Comparison of ENCODE assay signal across 16 mouse cellular contexts in genomic region chr1:184817768-184818167, GRCm38 (mm10). TPM values are rescaled to one million over a fixed set of nuclear protein-coding genes. Genes with fewer than 3 reads are reported as not detected.
A peak's percentile ranks its signal among the peaks of the same experiment; 100 is the strongest.
DNase-seq lines count a peak whose midpoint lies in the region; ATAC-seq and TF ChIP-seq lines count a peak whose summit lies in the region.
"Had no signal": no experiment of that assay in that cellular context is flagged by ENCODE, and none has a peak within 500 bp of the region (broad histone marks: within the 10 kb centered on the region; RNA-seq: fewer than 3 reads in every experiment).

No protein-coding gene starts in this region.

- no peaks in the 10 kb centered on the region for H3K4me1 ChIP-seq in heart, adult 2 months (ENCODE audit: control insufficient read depth, insufficient read depth, low read length)
- no peaks in the 10 kb centered on the region for H3K4me1 ChIP-seq in lung, postnatal 0 days (ENCODE audit: insufficient read depth, low read depth, low read length)
- H3K4me1 ChIP-seq: stomach, embryonic 15.5 days had no signal

- DNase-seq in heart, adult 2 months, result no peak
- no peak for DNase-seq in heart, postnatal 25 days (ENCODE audit: low spot score)
- DNase-seq in lung, postnatal 0 days (ENCODE audit: low spot score), result no peak
- DNase-seq in lung, postnatal 14 days, result no peak
- DNase-seq in urinary bladder, postnatal 4 days (ENCODE audit: low spot score in 2 of 2), result no peak
- DNase-seq in cerebellum, postnatal 25 days, result no peak
- DNase-seq in heart, postnatal 10 days, result no peak
- DNase-seq: cerebellum, adult 2 months; heart, postnatal 36 days; thymus, postnatal 4 days had no signal

- no peak overlapping the region for H3K9ac ChIP-seq in heart, adult 2 months (ENCODE audit: low read depth, low read length)
- no peak overlapping the region for H3K9ac ChIP-seq in lung, postnatal 0 days (replicated peaks; ENCODE audit: low read depth)
- H3K9ac ChIP-seq: intestine, embryonic 15.5 days; stomach, embryonic 15.5 days had no signal

- H3K36me3 ChIP-seq in heart, adult 2 months (ENCODE audit: control insufficient read depth, insufficient read depth, low read length), result no peaks in the 10 kb centered on the region
- H3K36me3 ChIP-seq in lung, postnatal 0 days (ENCODE audit: insufficient read depth, low read length), result peaks cover 25% of the 10 kb centered on the region; the same call in 1 of the 2 replicates

- no peak for TF ChIP-seq POLR2A in heart, adult 2 months (IDR thresholded peaks at IDR 0.05; ENCODE audit: insufficient read depth, low read depth, low read length)

- H3K9me3 ChIP-seq in lung, postnatal 0 days (ENCODE audit: low read length), result no peaks in the 10 kb centered on the region
- H3K9me3 ChIP-seq: intestine, embryonic 15.5 days; stomach, embryonic 15.5 days had no signal

- TF ChIP-seq CTCF in heart, adult 2 months (IDR thresholded peaks at IDR 0.05), result peak; percentile 50
- peak; percentile 40 for TF ChIP-seq CTCF in lung, postnatal 0 days (IDR thresholded peaks at IDR 0.05)

- no peak overlapping the region for H3K4me2 ChIP-seq in lung, postnatal 0 days (replicated peaks; ENCODE audit: low read depth, low read length)
- H3K4me2 ChIP-seq: intestine, embryonic 15.5 days; stomach, embryonic 15.5 days had no signal

- H3K4me3 ChIP-seq in heart, adult 2 months, result no peak overlapping the region
- no peak overlapping the region for H3K4me3 ChIP-seq in lung, postnatal 0 days (ENCODE audit: low read depth, low read length)
- H3K4me3 ChIP-seq: intestine, embryonic 15.5 days; myocyte; stomach, embryonic 15.5 days had no signal

- no peaks in the 10 kb centered on the region for H3K79me2 ChIP-seq in heart, adult 2 months (replicated peaks; ENCODE audit: control insufficient read depth, insufficient read depth, low read length)

- no peak for ATAC-seq in lung, postnatal 0 days
- ATAC-seq in common myeloid progenitor, adult 5-6 weeks (replicated peaks; ENCODE audit: low read depth, poor library complexity, severe bottlenecking), result 0 out of 2 replicates have a peak, but pooled peaks have one; percentile 32
- ATAC-seq: intestine, embryonic 15.5 days had no signal

- no peak overlapping the region for H3K27ac ChIP-seq in heart, adult 2 months
- H3K27ac ChIP-seq in lung, postnatal 0 days (ENCODE audit: low read length), result no peak overlapping the region
- H3K27ac ChIP-seq: intestine, embryonic 15.5 days; stomach, embryonic 15.5 days had no signal

- no peak for TF ChIP-seq EP300 in heart, adult 2 months (IDR thresholded peaks at IDR 0.05; ENCODE audit: insufficient read depth, low read depth, low read length)
- TF ChIP-seq EP300 in lung, postnatal 0 days (IDR thresholded peaks at IDR 0.05), result no peak

- no peaks in the 10 kb centered on the region for H3K27me3 ChIP-seq in heart, adult 2 months (ENCODE audit: control insufficient read depth, insufficient read depth, low read length)
- H3K27me3 ChIP-seq in lung, postnatal 0 days (replicated peaks; ENCODE audit: insufficient read depth, low read length), result no peaks in the 10 kb centered on the region
- H3K27me3 ChIP-seq: intestine, embryonic 15.5 days; stomach, embryonic 15.5 days had no signal

- intact Hi-C loops in heart, adult 2 months (cut with DNase I), result no loop called here
- intact Hi-C loops in heart, postnatal 25 days (cut with DNase I), result no loop called here
- intact Hi-C loops in heart, postnatal 10 days (cut with DNase I), result no loop called here

- 83% methylated on average over 6 of the region's 6 CpGs for WGBS in heart, adult 2 months
- WGBS in lung, postnatal 0 days, result 78% methylated on average over 6 of the region's 6 CpGs

RNA-seq across cellular contexts. Expression of gene Marc1, which starts 6.7 kb away (rescaled TPM):
- total RNA-seq in heart, adult 2 months (2021), result not detected
- polyA plus RNA-seq in heart, adult 2 months (2012; rRNA removed), result 0.20 and 0.41 TPM in 2 replicates
- total RNA-seq in heart, postnatal 25 days (2021), result not detected
- polyA plus RNA-seq in lung, postnatal 0 days (2015; fragmentation: Nextera tagmentation; extraction: Ambion mirVana), result 0.11 and 0.13 TPM in 2 replicates
- total RNA-seq in common myeloid progenitor, adult 5-6 weeks (2017), result not detected in 2 replicates
- total RNA-seq in heart, postnatal 10 days (2021), result not detected
- total RNA-seq: heart, adult 8-10 months; heart, postnatal 36 days; left cerebral cortex, postnatal 25 days had no signal
- polyA plus RNA-seq: cerebellum, adult 2 months; myocyte had no signal

RNA-seq across cellular contexts. Expression of gene Marc2, which starts 28.5 kb away (rescaled TPM):
- 100 to 1,000 TPM; 106 to 146 TPM for total RNA-seq in heart, adult 2 months (2021)
- polyA plus RNA-seq in heart, adult 2 months (2012; rRNA removed), result 41.6 and 56.6 TPM in 2 replicates
- 100 to 1,000 TPM; 106 to 111 TPM for total RNA-seq in heart, postnatal 25 days (2021)
- polyA plus RNA-seq in lung, postnatal 0 days (2015; fragmentation: Nextera tagmentation; extraction: Ambion mirVana), result 213 and 222 TPM in 2 replicates
- 63.2 and 74.7 TPM in 2 replicates for total RNA-seq in common myeloid progenitor, adult 5-6 weeks (2017)
- 100 to 1,000 TPM; 151 to 155 TPM for total RNA-seq in heart, postnatal 10 days (2021)
